Mouse (Mus musculus): Measurements from ENCODE around the gene Zfp988.
"Not testable (repeated sequence)": the region's sequence is repeated elsewhere in the genome, so short reads cannot be mapped to it uniquely, and the experiment has no call there.

Zfp988 gene

GRCm38 (mm10) chr4:147305436-147305835 lies at the start of gene Zfp988:
Gene Zfp988, plus strand, starts transcription at chr4:147305674.
- DNase-seq (ENCODE audit: low read depth), result not testable (repeated sequence)

- not testable (repeated sequence) for DNase-seq (ENCODE audit: low read depth)
These were observed 42.8 kb upstream of the Zfp988 start for GRCm38 (mm10) chr4:147262708-147263107.

- DNase-seq (ENCODE audit: low read depth), result not testable (repeated sequence)
These were observed 38.2 kb upstream of the Zfp988 start for GRCm38 (mm10) chr4:147267302-147267701.

- DNase-seq (ENCODE audit: low read depth), result not testable (repeated sequence)
These were observed 36.7 kb upstream of the Zfp988 start for GRCm38 (mm10) chr4:147268735-147269134.

GRCm38 (mm10) chr4:147270026-147270425 lies 35.4 kb upstream of the Zfp988 start:
- not testable (repeated sequence) for DNase-seq (ENCODE audit: low read depth)

- DNase-seq (ENCODE audit: low read depth), result not testable (repeated sequence)
These were observed 33.9 kb upstream of the Zfp988 start for GRCm38 (mm10) chr4:147271601-147272000.

GRCm38 (mm10) chr4:147275021-147275772 lies 30.3 kb upstream of the Zfp988 start:
- not testable (repeated sequence) for DNase-seq (ENCODE audit: low read depth)

- DNase-seq (ENCODE audit: low read depth), result not testable (repeated sequence)
These were observed 29.7 kb upstream of the Zfp988 start for GRCm38 (mm10) chr4:147275773-147276140.

GRCm38 (mm10) chr4:147280406-147280805 lies 25.1 kb upstream of the Zfp988 start:
- DNase-seq (ENCODE audit: low read depth), result not testable (repeated sequence)

- not testable (repeated sequence) for DNase-seq (ENCODE audit: low read depth)
These were observed 6.9 kb upstream of the Zfp988 start for GRCm38 (mm10) chr4:147298585-147298984.

GRCm38 (mm10) chr4:147302375-147302774 lies 3.1 kb upstream of the Zfp988 start:
- DNase-seq (ENCODE audit: low read depth), result not testable (repeated sequence)

GRCm38 (mm10) chr4:147335036-147335690 lies 29.7 kb downstream of the Zfp988 start:
- not testable (repeated sequence) for DNase-seq (ENCODE audit: low read depth)

- DNase-seq (ENCODE audit: low read depth), result not testable (repeated sequence)
These were observed 30.4 kb downstream of the Zfp988 start for GRCm38 (mm10) chr4:147335691-147336367.

- not testable (repeated sequence) for DNase-seq (ENCODE audit: low read depth)
These were observed 31.1 kb downstream of the Zfp988 start for GRCm38 (mm10) chr4:147336368-147337195.

GRCm38 (mm10) chr4:147337520-147337919 lies 32.0 kb downstream of the Zfp988 start:
- not testable (repeated sequence) for DNase-seq (ENCODE audit: low read depth)

- DNase-seq (ENCODE audit: low read depth), result no peak
These were observed 32.6 kb downstream of the Zfp988 start for GRCm38 (mm10) chr4:147338032-147338610.

- not testable (repeated sequence) for DNase-seq (ENCODE audit: low read depth)
These were observed 33.2 kb downstream of the Zfp988 start for GRCm38 (mm10) chr4:147338706-147339105.

GRCm38 (mm10) chr4:147339601-147340219 lies 34.2 kb downstream of the Zfp988 start:
- DNase-seq (ENCODE audit: low read depth), result not testable (repeated sequence)

GRCm38 (mm10) chr4:147340236-147340635 lies 34.8 kb downstream of the Zfp988 start:
- not testable (repeated sequence) for DNase-seq (ENCODE audit: low read depth)

GRCm38 (mm10) chr4:147340876-147341275 lies 35.4 kb downstream of the Zfp988 start:
- DNase-seq (ENCODE audit: low read depth), result not testable (repeated sequence)

Data from 416B (cell line).